Mouse (Mus musculus) liver, adult (tissue): Measurements from ENCODE around the gene Srsf4.

Experiments
- GATA4 ChIP-seq: IDR thresholded peaks from 2 replicates; pipeline ENCODE4 v1.6.1; 2014; ENCODE audit warnings: mild to moderate bottlenecking, low read length; ENCODE audit not compliant: insufficient replicate concordance

Srsf4 gene

GRCm38 (mm10) chr4:131848082-131848481 is 25.3 kb upstream of the Srsf4 start:
- TF ChIP-seq GATA4: no peak

GRCm38 (mm10) chr4:131849986-131850638 is 23.3 kb upstream of the Srsf4 start:
- TF ChIP-seq GATA4: no peak

GRCm38 (mm10) chr4:131854950-131855349 is 18.5 kb upstream of the Srsf4 start:
- no peak for TF ChIP-seq GATA4

GRCm38 (mm10) chr4:131860492-131861340 is 12.7 kb upstream of the Srsf4 start:
- no peak for TF ChIP-seq GATA4

GRCm38 (mm10) chr4:131861341-131861739 is 12.1 kb upstream of the Srsf4 start:
- no peak for TF ChIP-seq GATA4

- TF ChIP-seq GATA4: no peak
Measured at GRCm38 (mm10) chr4:131872672-131873292, 635 bp upstream of the Srsf4 start.

- no peak for TF ChIP-seq GATA4
Measured at GRCm38 (mm10) chr4:131874169-131874536, 736 bp downstream of the Srsf4 start.

- no peak for TF ChIP-seq GATA4
Measured at GRCm38 (mm10) chr4:131874567-131874966, 1.1 kb downstream of the Srsf4 start.

GRCm38 (mm10) chr4:131875242-131875641 is 1.8 kb downstream of the Srsf4 start:
- TF ChIP-seq GATA4: no peak

GRCm38 (mm10) chr4:131876836-131877235 is 3.4 kb downstream of the Srsf4 start:
- TF ChIP-seq GATA4: no peak

- no peak for TF ChIP-seq GATA4
Measured at GRCm38 (mm10) chr4:131879692-131880091, 6.3 kb downstream of the Srsf4 start.

- TF ChIP-seq GATA4: no peak
Measured at GRCm38 (mm10) chr4:131881306-131881705, 7.9 kb downstream of the Srsf4 start.

- no peak for TF ChIP-seq GATA4
Measured at GRCm38 (mm10) chr4:131883571-131883970, 10.2 kb downstream of the Srsf4 start.

- TF ChIP-seq GATA4: no peak
Measured at GRCm38 (mm10) chr4:131885376-131885775, 12.0 kb downstream of the Srsf4 start.

- no peak for TF ChIP-seq GATA4
Measured at GRCm38 (mm10) chr4:131888564-131888963, 15.1 kb downstream of the Srsf4 start.

GRCm38 (mm10) chr4:131890692-131891091 is 17.3 kb downstream of the Srsf4 start:
- no peak for TF ChIP-seq GATA4
